Mouse (Mus musculus) erythroblast, embryonic 14.5 days (primary cell): Measurements from ENCODE around the gene Aebp1.

Experiments
- GATA1 ChIP-seq: IDR thresholded peaks from 2 replicates; pipeline ENCODE4 v1.6.1; 2012; ENCODE audit warnings: low read length, inconsistent platforms, mixed read lengths
- TAL1 ChIP-seq: IDR thresholded peaks from 3 replicates; pipeline ENCODE4 v1.6.1; 2012; ENCODE audit warnings: low read length, inconsistent platforms, mixed read lengths

- no peak for TF ChIP-seq TAL1
- no peak for TF ChIP-seq GATA1
Observed at GRCm38 (mm10) chr11:5920323-5920960, 58.7 kb downstream of the Aebp1 start.
